Mouse (Mus musculus): ENCODE results near the gene Cngb1. TPM values are rescaled to one million over a fixed set of nuclear protein-coding genes. Genes with fewer than 3 reads are reported as not detected.
"Not testable (repeated sequence)": the region's sequence is repeated elsewhere in the genome, so short reads cannot be mapped to it uniquely, and the experiment has no call there.

Cngb1 gene
- polyA plus RNA-seq, 1 experiment from 2014 or later = 0.13 TPM

GRCm38 (mm10) chr8:95243853-95244252 lies 62.5 kb downstream of the Cngb1 start:
- H3K9ac ChIP-seq (replicated peaks; ENCODE audit: low read depth, low read length) = no peak overlapping the region
- peak overlapping the region; percentile 93 for H3K27ac ChIP-seq (ENCODE audit: low read depth, low read length)
- no peaks in the 10 kb centered on the region for H3K9me3 ChIP-seq (ENCODE audit: control insufficient read depth, low read length)
- H3K36me3 ChIP-seq (ENCODE audit: control insufficient read depth, insufficient read depth, low read length) = no peaks in the 10 kb centered on the region
- WGBS = 53% methylated on average over 4 of the region's 4 CpGs
- peaks cover 27% of the 10 kb centered on the region for H3K4me1 ChIP-seq (ENCODE audit: control insufficient read depth, insufficient read depth, low read length)
- no peaks in the 10 kb centered on the region for H3K27me3 ChIP-seq (ENCODE audit: control insufficient read depth, insufficient read depth, low read length)
- peak; percentile 54; the same call in 1 of the 2 replicates for ATAC-seq (ENCODE audit: low read depth)
- H3K4me3 ChIP-seq (ENCODE audit: low read depth, low read length) = no peak overlapping the region
- no peak overlapping the region for H3K4me2 ChIP-seq (ENCODE audit: low read depth, low read length)

- H3K9ac ChIP-seq (replicated peaks; ENCODE audit: low read depth, low read length) = peak overlapping the region; percentile 50
- no peaks in the 10 kb centered on the region for H3K27me3 ChIP-seq (ENCODE audit: control insufficient read depth, insufficient read depth, low read length)
- no peaks in the 10 kb centered on the region for H3K36me3 ChIP-seq (ENCODE audit: control insufficient read depth, insufficient read depth, low read length)
- peak overlapping the region; percentile 5; the same call in 1 of the 2 replicates for H3K4me2 ChIP-seq (ENCODE audit: low read depth, low read length)
- peaks cover 27% of the 10 kb centered on the region for H3K4me1 ChIP-seq (ENCODE audit: control insufficient read depth, insufficient read depth, low read length)
- no peaks in the 10 kb centered on the region for H3K9me3 ChIP-seq (ENCODE audit: control insufficient read depth, low read length)
- 7% methylated on average over 12 of the region's 12 CpGs for WGBS
- no peak overlapping the region for H3K4me3 ChIP-seq (ENCODE audit: low read depth, low read length)
- peak; percentile 89 for ATAC-seq (ENCODE audit: low read depth)
- H3K27ac ChIP-seq (ENCODE audit: low read depth, low read length) = peak overlapping the region; percentile 93
These were observed 63.4 kb downstream of the Cngb1 start for GRCm38 (mm10) chr8:95242826-95243571.

- no peak overlapping the region; the same call in 1 of the 2 replicates for H3K4me2 ChIP-seq (ENCODE audit: low read depth, low read length)
- peak overlapping the region; percentile 93 for H3K27ac ChIP-seq (ENCODE audit: low read depth, low read length)
- H3K4me1 ChIP-seq (ENCODE audit: control insufficient read depth, insufficient read depth, low read length) = peaks cover 27% of the 10 kb centered on the region
- ATAC-seq (ENCODE audit: low read depth) = no peak
- H3K9me3 ChIP-seq (ENCODE audit: control insufficient read depth, low read length) = no peaks in the 10 kb centered on the region
- no peaks in the 10 kb centered on the region for H3K27me3 ChIP-seq (ENCODE audit: control insufficient read depth, insufficient read depth, low read length)
- H3K9ac ChIP-seq (replicated peaks; ENCODE audit: low read depth, low read length) = no peak overlapping the region
- 67% methylated on average over 26 of the region's 26 CpGs for WGBS
- no peaks in the 10 kb centered on the region for H3K36me3 ChIP-seq (ENCODE audit: control insufficient read depth, insufficient read depth, low read length)
- no peak overlapping the region for H3K4me3 ChIP-seq (ENCODE audit: low read depth, low read length)
These were observed 64.1 kb downstream of the Cngb1 start for GRCm38 (mm10) chr8:95242099-95242825.

DNA sequence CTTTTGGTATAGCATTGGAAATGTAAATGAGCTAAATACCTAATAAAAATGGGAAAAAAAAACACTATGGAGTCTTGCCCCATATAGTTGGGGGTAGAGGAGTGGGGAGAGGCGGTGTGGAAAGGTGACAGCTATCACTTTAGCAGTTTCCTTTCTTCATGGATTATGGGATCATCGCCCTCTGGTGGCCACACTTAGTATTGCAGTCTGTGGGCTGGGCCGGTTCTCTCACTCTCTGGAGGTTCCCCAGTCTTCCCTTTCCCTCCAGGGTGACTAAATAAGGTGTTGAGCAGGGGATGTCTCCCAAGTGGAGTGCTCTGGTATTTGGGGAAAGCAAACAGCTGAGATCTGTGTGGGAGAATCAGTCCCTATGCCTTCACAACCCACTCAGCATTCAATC lies 70.7 kb downstream of the Cngb1 start:
- WGBS = 9% methylated on average over 3 of the region's 3 CpGs
- Histone ChIP-seq H3K4me2 (ENCODE audit: low read depth, low read length) (no peak overlapping the region), H3K9ac (replicated peaks; ENCODE audit: low read depth, low read length) (no peak overlapping the region), H3K36me3 (ENCODE audit: control insufficient read depth, insufficient read depth, low read length) (no peaks in the 10 kb centered on the region), H3K9me3 (ENCODE audit: control insufficient read depth, low read length) (no peaks in the 10 kb centered on the region), H3K4me1 (ENCODE audit: control insufficient read depth, insufficient read depth, low read length) (no peaks in the 10 kb centered on the region), H3K27ac (ENCODE audit: low read depth, low read length) (no peak overlapping the region), H3K4me3 (ENCODE audit: low read depth, low read length) (no peak overlapping the region), H3K27me3 (ENCODE audit: control insufficient read depth, insufficient read depth, low read length) (no peaks in the 10 kb centered on the region)
- no peak for ATAC-seq (ENCODE audit: low read depth)

- not testable (repeated sequence) for H3K4me1 ChIP-seq (ENCODE audit: control insufficient read depth, insufficient read depth, low read length); H3K4me2 ChIP-seq (ENCODE audit: low read depth, low read length); H3K9me3 ChIP-seq (ENCODE audit: control insufficient read depth, low read length); H3K27me3 ChIP-seq (ENCODE audit: control insufficient read depth, insufficient read depth, low read length); H3K9ac ChIP-seq (replicated peaks; ENCODE audit: low read depth, low read length); H3K4me3 ChIP-seq (ENCODE audit: low read depth, low read length); H3K27ac ChIP-seq (ENCODE audit: low read depth, low read length); H3K36me3 ChIP-seq (ENCODE audit: control insufficient read depth, insufficient read depth, low read length); ATAC-seq (ENCODE audit: low read depth)
- 97% methylated on average over 9 of the region's 9 CpGs for WGBS
These were observed 76.3 kb downstream of the Cngb1 start for GRCm38 (mm10) chr8:95230086-95230485.

DNA sequence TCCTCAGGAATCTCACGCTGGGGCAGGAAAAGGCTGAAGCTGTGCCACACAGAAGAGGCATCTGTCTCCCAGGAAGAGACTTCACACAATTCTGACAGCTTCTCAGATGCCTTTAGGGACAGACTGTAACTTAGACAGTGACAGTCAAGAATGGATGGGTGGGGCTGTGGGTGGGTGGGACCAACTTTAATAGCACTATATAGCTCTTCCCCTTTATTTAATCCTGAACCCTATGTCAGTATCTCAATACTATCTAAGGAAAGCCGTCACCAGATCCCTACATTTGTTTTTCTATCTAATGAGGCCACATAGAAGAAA lies 79.3 kb downstream of the Cngb1 start:
- no peak for ATAC-seq (ENCODE audit: low read depth)
- Histone ChIP-seq H3K27me3 (ENCODE audit: control insufficient read depth, insufficient read depth, low read length) (no peaks in the 10 kb centered on the region), H3K4me3 (ENCODE audit: low read depth, low read length) (no peak overlapping the region), H3K9ac (replicated peaks; ENCODE audit: low read depth, low read length) (no peak overlapping the region), H3K4me1 (ENCODE audit: control insufficient read depth, insufficient read depth, low read length) (no peaks in the 10 kb centered on the region), H3K27ac (ENCODE audit: low read depth, low read length) (no peak overlapping the region), H3K9me3 (ENCODE audit: control insufficient read depth, low read length) (no peaks in the 10 kb centered on the region), H3K36me3 (ENCODE audit: control insufficient read depth, insufficient read depth, low read length) (no peaks in the 10 kb centered on the region), H3K4me2 (ENCODE audit: low read depth, low read length) (no peak overlapping the region)
- WGBS = 40% methylated on average over 2 of the region's 2 CpGs

DNA sequence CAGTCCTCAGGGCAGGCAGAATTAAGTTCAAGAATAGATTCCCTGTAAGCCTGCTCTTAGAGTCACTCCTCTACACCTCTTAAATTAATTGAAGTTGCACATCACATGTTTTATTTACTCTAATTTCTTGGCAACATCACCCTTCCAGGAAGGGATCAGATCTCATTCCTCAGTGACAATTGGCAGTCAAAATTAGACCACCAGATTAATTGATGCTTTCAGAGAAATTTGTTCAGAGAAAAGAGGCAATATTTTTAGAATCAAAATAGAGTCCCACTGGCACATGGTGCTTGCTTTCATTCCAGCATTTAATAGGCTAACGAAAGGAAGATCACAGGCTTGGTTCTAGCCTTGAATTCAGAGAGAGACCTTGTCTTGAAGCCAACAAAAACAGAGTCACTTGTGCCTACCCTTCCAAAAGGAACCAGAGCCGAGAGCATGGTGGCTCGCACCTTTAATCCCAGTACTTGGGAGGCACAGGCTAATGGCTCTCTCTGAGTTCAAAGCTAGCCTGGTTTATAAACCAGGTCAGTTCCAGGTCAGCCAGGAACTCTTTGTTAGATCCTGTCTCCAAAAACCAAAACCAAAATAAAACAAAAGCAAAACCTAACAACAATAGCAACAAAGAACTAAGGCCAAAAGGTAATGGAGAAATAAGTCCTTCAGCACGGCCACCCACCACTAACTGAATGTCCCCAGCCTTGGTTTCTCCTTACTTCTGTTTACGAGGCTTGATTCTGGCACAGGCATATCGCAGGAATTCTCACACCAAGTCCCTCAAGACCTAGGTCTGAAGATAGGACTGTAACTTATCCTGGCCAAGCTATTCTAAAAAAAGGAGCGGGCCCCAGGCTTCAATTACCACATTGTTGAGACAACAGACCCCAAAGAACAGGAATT lies 79.9 kb downstream of the Cngb1 start:
- Histone ChIP-seq H3K4me1 (ENCODE audit: control insufficient read depth, insufficient read depth, low read length) (no peaks in the 10 kb centered on the region), H3K36me3 (ENCODE audit: control insufficient read depth, insufficient read depth, low read length) (no peaks in the 10 kb centered on the region), H3K9ac (replicated peaks; ENCODE audit: low read depth, low read length) (no peak overlapping the region), H3K4me2 (ENCODE audit: low read depth, low read length) (no peak overlapping the region), H3K9me3 (ENCODE audit: control insufficient read depth, low read length) (no peaks in the 10 kb centered on the region), H3K27me3 (ENCODE audit: control insufficient read depth, insufficient read depth, low read length) (no peaks in the 10 kb centered on the region), H3K4me3 (ENCODE audit: low read depth, low read length) (no peak overlapping the region), H3K27ac (ENCODE audit: low read depth, low read length) (no peak overlapping the region)
- no peak for ATAC-seq (ENCODE audit: low read depth)
- WGBS = 55% methylated on average over 7 of the region's 7 CpGs

DNA sequence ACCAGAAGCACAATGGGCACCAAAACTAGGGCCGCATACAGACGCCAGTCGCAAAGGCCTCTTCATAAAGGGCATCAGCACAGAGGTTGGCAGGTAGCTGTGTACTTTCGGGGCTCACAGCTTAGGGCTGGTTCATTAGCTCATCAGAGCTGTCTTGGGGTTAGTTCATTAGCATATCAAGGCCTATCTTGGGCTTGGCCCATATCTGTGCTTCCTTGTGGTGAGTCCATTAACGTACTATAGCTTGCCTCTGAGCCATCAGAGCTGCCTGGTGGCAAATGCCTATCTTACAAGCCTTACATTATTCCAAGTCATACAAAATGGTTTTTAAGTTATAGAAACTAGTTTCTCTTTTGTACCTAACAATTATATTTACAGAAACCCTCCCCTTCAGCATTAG lies 82.4 kb downstream of the Cngb1 start:
- H3K9me3 ChIP-seq (ENCODE audit: control insufficient read depth, low read length) = no peaks in the 10 kb centered on the region
- no peak overlapping the region for H3K4me3 ChIP-seq (ENCODE audit: low read depth, low read length)
- H3K4me2 ChIP-seq (ENCODE audit: low read depth, low read length) = no peak overlapping the region
- WGBS = 90% methylated on average over 5 of the region's 5 CpGs
- H3K9ac ChIP-seq (replicated peaks; ENCODE audit: low read depth, low read length) = no peak overlapping the region
- H3K36me3 ChIP-seq (ENCODE audit: control insufficient read depth, insufficient read depth, low read length) = no peaks in the 10 kb centered on the region
- H3K27me3 ChIP-seq (ENCODE audit: control insufficient read depth, insufficient read depth, low read length) = no peaks in the 10 kb centered on the region
- no peak overlapping the region for H3K27ac ChIP-seq (ENCODE audit: low read depth, low read length)
- ATAC-seq (ENCODE audit: low read depth) = no peak
- no peaks in the 10 kb centered on the region for H3K4me1 ChIP-seq (ENCODE audit: control insufficient read depth, insufficient read depth, low read length)
